Mouse (Mus musculus) liver, adult 2 months (tissue): Measurements from ENCODE around the gene Gm20708.
A peak's percentile ranks its signal among the peaks of the same experiment; 100 is the strongest.

Experiments
- CTCF ChIP-seq: fragments of 200-500 bp; IDR thresholded peaks from 2 replicates; pipeline ENCODE4 v1.5.1; 2011; ENCODE audit warnings: low read depth, low read length, control low read depth
- POLR2A ChIP-seq: fragments of 200-500 bp; IDR thresholded peaks from 2 replicates; pipeline ENCODE4 v1.6.1; 2011; ENCODE audit warnings: low read length, control low read depth; ENCODE audit not compliant: insufficient read depth; ENCODE audit errors: extremely low read depth

GRCm38 (mm10) chr11:117824060-117824969, 14.8 kb downstream of the Gm20708 start:
- TF ChIP-seq CTCF (peak; percentile 97), POLR2A (no peak)
